Mouse (Mus musculus) macrophage (primary cell): ENCODE data around the gene Hnrnpa0. TPM values are rescaled to one million over a fixed set of nuclear protein-coding genes. Genes with fewer than 3 reads are reported as not detected.

Experiments used
- H3K27ac ChIP-seq: fragments of 350-480 bp; formaldehyde crosslinking; 2 replicates; pipeline ENCODE4 v1.9.0; 2021
- H3K36me3 ChIP-seq: fragments of 350-480 bp; formaldehyde crosslinking; 2 replicates; pipeline ENCODE4 v1.9.0; 2021; ENCODE audit errors: inconsistent target
- H3K4me3 ChIP-seq: fragments of 350-480 bp; formaldehyde crosslinking; 2 replicates; pipeline ENCODE4 v1.9.0; 2021; ENCODE audit errors: inconsistent target
- H3K79me2 ChIP-seq: fragments of 350-480 bp; formaldehyde crosslinking; 2 replicates; pipeline ENCODE4 v1.9.0; 2021; ENCODE audit errors: inconsistent target
- WGBS: methylation state at CpG from one replicate; pipeline ENCODE4 v1.1.7; 2026; ENCODE audit warnings: inconsistent platforms; ENCODE audit not compliant: missing documents; 5-methylcytosine and 5-hydroxymethylcytosine counted together
- polyA plus RNA-seq: library from polyadenylated mRNA; stranded (reverse); fragments of 250-400 nt; gene quantifications from 3 replicates; pipeline ENCODE4 v1.2.4, GENCODE M21; 2018; ENCODE audit warnings: inconsistent platforms

Gene Hnrnpa0
- polyA plus RNA-seq, 1 experiment from 2014 or later = 18.4 TPM

DNA sequence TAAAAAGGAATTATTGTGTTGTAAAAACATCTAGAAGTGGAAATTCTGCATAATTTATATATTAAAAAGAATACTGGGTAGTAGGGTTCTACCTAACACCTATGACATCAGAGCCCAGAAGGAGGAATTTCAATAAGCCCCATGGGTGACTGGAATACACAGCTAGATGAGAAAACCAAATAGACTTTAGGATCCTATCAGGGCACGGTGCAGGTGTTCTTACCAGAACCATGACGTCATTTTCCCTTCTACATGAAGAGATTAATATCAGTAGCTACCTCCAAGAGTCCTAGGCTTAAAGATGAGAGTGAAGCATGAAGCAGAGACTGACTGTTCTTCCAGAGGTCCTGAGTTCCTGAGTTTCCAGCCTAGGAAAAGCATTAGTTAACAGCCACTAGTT, 11.6 kb downstream of the Hnrnpa0 start:
- Histone ChIP-seq H3K27ac (no peak overlapping the region), H3K79me2 (no peaks in the 10 kb centered on the region), H3K4me3 (no peak overlapping the region), H3K36me3 (no peaks in the 10 kb centered on the region)
- WGBS = 81% methylated on average over 2 of the region's 2 CpGs

GRCm38 (mm10) chr13:58115227-58115626, 13.1 kb downstream of the Hnrnpa0 start:
- Histone ChIP-seq H3K36me3 (no peaks in the 10 kb centered on the region), H3K27ac (no peak overlapping the region), H3K79me2 (no peaks in the 10 kb centered on the region), H3K4me3 (no peak overlapping the region)
- WGBS = 4% methylated on average over 13 of the region's 13 CpGs

- H3K27ac ChIP-seq = 0 out of 2 replicates have a peak within 1 kb of the TSS, but pooled peaks have one; percentile 1
- 6% methylated on average over 35 of the region's 35 CpGs for WGBS
- no peaks in the 10 kb centered on the region for H3K79me2 ChIP-seq
- H3K4me3 ChIP-seq = peak within 1 kb of the TSS; percentile 34
- H3K36me3 ChIP-seq = no peaks in the 10 kb centered on the region
Observed at GRCm38 (mm10) chr13:58113061-58113900, 15.1 kb downstream of the Hnrnpa0 start, which contains the start of gene Klhl3. Gene Klhl3, minus strand, starts transcription at chr13:58113592.

DNA sequence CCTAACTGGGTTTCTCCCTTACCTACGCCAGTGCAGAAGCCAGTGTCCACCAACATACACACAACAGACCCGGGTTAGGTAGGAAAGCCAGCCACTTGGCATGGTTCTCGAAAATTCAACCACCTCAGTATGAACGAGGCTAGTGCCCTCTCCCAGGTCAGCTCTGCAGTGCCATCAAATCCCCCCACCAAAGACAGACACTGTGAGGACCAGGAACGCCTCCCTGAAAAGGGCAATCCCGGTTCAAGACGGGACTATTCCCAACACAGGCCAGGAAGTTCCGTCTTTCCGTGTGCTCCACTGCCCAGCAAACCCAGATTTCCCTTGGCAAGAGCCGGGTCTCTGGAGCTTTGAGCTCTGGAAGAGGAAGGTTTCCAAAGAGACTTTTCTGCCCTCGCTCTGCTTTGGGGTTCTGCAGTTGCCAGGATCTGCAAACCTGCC, 15.7 kb downstream of the Hnrnpa0 start:
- Histone ChIP-seq H3K36me3 (no peaks in the 10 kb centered on the region), H3K4me3 (peak overlapping the region; percentile 34), H3K79me2 (no peaks in the 10 kb centered on the region), H3K27ac (no peak overlapping the region)
- WGBS = 16% methylated on average over 11 of the region's 11 CpGs

DNA sequence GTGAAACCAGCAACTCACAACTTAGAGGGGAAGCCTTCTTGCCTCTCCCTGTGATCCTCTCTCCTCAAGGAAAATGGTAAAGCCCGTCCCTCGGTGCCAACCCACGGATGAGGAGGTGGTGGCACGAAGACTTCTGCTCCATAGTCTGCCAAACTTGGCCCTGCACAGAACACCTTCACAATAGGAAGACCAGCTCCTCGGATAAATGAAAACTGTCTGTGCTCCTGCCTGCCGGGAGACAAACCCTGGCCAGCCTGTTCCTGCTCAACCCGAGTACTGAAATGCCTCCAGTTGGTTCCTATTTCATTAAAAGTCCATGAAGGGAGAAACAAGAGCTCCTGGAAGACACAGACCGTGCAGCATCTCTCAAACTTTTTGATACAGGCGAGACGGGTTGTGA, 16.2 kb downstream of the Hnrnpa0 start:
- Histone ChIP-seq H3K27ac (no peak overlapping the region), H3K4me3 (no peak overlapping the region), H3K36me3 (no peaks in the 10 kb centered on the region), H3K79me2 (no peaks in the 10 kb centered on the region)
- WGBS = 45% methylated on average over 10 of the region's 10 CpGs

- H3K79me2 ChIP-seq = no peaks in the 10 kb centered on the region
- no peak overlapping the region for H3K27ac ChIP-seq
- no peaks in the 10 kb centered on the region for H3K36me3 ChIP-seq
- no peak overlapping the region for H3K4me3 ChIP-seq
- 99% methylated on average over 6 of the region's 6 CpGs for WGBS
Observed at GRCm38 (mm10) chr13:58111306-58111705, 17.1 kb downstream of the Hnrnpa0 start.

DNA sequence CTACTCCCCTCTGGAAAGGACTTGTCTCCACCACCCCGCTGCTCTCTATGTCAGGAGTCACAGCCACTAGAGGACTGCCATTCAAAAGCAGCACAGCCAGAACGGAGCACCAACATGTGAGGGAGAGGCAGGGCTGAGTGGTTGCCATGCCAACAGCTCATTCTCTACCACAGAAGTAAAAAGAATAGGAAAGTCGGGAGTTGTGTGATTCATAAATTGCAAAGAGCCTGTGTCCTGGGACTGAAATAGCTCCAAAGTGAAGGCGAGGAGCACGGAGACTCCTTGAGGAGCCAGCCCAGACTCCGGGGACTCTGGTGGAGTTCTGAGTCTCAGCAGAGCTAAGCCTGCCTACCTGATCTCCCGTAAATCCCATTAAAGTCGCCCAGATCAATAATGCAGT, 37.7 kb downstream of the Hnrnpa0 start:
- H3K27ac ChIP-seq = no peak overlapping the region
- no peak overlapping the region for H3K4me3 ChIP-seq
- WGBS = 90% methylated on average over 8 of the region's 8 CpGs
- H3K36me3 ChIP-seq = no peaks in the 10 kb centered on the region
- no peaks in the 10 kb centered on the region for H3K79me2 ChIP-seq

- Histone ChIP-seq H3K27ac (no peak overlapping the region), H3K36me3 (no peaks in the 10 kb centered on the region), H3K79me2 (no peaks in the 10 kb centered on the region), H3K4me3 (no peak overlapping the region)
- WGBS = 96% methylated on average over 5 of the region's 5 CpGs
Observed at GRCm38 (mm10) chr13:58084396-58084795, 44.0 kb downstream of the Hnrnpa0 start.

GRCm38 (mm10) chr13:58083521-58083920, 44.8 kb downstream of the Hnrnpa0 start:
- Histone ChIP-seq H3K27ac (no peak overlapping the region), H3K4me3 (no peak overlapping the region), H3K36me3 (no peaks in the 10 kb centered on the region), H3K79me2 (no peaks in the 10 kb centered on the region)
- 93% methylated on average over 11 of the region's 11 CpGs for WGBS

GRCm38 (mm10) chr13:58083048-58083447, 45.3 kb downstream of the Hnrnpa0 start:
- WGBS = 39% methylated on average over 5 of the region's 5 CpGs
- H3K4me3 ChIP-seq = no peak overlapping the region
- no peaks in the 10 kb centered on the region for H3K79me2 ChIP-seq
- no peak overlapping the region for H3K27ac ChIP-seq
- H3K36me3 ChIP-seq = no peaks in the 10 kb centered on the region

DNA sequence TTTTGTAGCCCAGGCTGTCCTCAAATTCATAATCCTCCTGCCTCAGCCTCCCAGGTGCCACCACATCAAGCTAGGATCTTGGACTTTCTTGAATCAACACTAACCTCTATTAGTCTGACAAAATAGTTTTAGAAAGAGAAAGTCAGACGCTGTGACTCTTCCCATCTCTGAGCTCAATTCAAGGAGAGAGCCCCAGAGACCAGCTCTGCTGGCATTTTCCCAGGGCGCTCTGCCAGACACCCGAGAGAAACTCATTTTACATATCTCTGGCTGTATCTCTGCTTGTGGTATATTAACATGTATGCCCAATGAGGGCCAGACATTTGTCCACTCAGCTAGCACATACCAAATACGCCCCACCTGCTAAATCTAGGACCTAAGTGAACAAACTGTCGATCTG, 50.0 kb downstream of the Hnrnpa0 start:
- 87% methylated on average over 5 of the region's 5 CpGs for WGBS

More for the DNA sequence above, 50.0 kb downstream of the Hnrnpa0 start:
- Histone ChIP-seq H3K36me3 (no peaks in the 10 kb centered on the region), H3K79me2 (no peaks in the 10 kb centered on the region), H3K27ac (no peak overlapping the region), H3K4me3 (no peak overlapping the region)

Other genes starting within 250 kb of the Hnrnpa0 start
- not detected in 3 replicates for gene Spock1, start 220.2 kb downstream of the Hnrnpa0 start, polyA plus RNA-seq
- gene Klhl3, start 15.0 kb downstream of the Hnrnpa0 start, polyA plus RNA-seq = 0.05 to 1.1 TPM (median 0.19 TPM) in 3 replicates
- 22.2 to 41.3 TPM (median 25.5 TPM) in 3 replicates for gene Idnk, start 29.1 kb upstream of the Hnrnpa0 start, polyA plus RNA-seq
- 51.3 to 88.5 TPM (median 66.0 TPM) in 3 replicates for gene Ubqln1, start 87.1 kb upstream of the Hnrnpa0 start, polyA plus RNA-seq
- gene Gkap1, start 147.1 kb upstream of the Hnrnpa0 start, polyA plus RNA-seq = 19.3 to 36.5 TPM (median 25.1 TPM) in 3 replicates
- 0.10 to 0.20 TPM (median 0.14 TPM) in 3 replicates for gene Kif27, start 230.6 kb upstream of the Hnrnpa0 start, polyA plus RNA-seq